Comparison of ENCODE assay signal across 15 mouse cellular contexts in genomic region chr13:86468752-86469151, GRCm38 (mm10).
"Had no signal": no experiment of that assay in that cellular context is flagged by ENCODE, and none has a peak within 500 bp of the region (broad histone marks: within the 10 kb centered on the region; RNA-seq: fewer than 3 reads in every experiment).

No protein-coding gene starts in this region.

- H3K27me3 ChIP-seq: neural tube, embryonic 15.5 days; stomach, embryonic 15.5 days had no signal

- H3K4me1 ChIP-seq: neural tube, embryonic 15.5 days; stomach, embryonic 15.5 days had no signal

- H3K36me3 ChIP-seq: neural tube, embryonic 15.5 days; stomach, embryonic 15.5 days had no signal

- DNase-seq: retina, postnatal 1 day; right cerebral cortex, adult 18-20 months; right cerebral cortex, postnatal 14 days; right cerebral cortex, postnatal 25 days; right cerebral cortex, postnatal 4 days; spleen, adult 18-20 months; thymus, adult 18-20 months; thymus, adult 2 months; thymus, postnatal 14 days; thymus, postnatal 25 days; thymus, postnatal 36 days; thymus, postnatal 4 days had no signal

- H3K4me3 ChIP-seq: neural tube, embryonic 15.5 days; stomach, embryonic 15.5 days had no signal

- H3K9ac ChIP-seq: neural tube, embryonic 15.5 days; stomach, embryonic 15.5 days had no signal

- H3K4me2 ChIP-seq: neural tube, embryonic 15.5 days; stomach, embryonic 15.5 days had no signal

- H3K9me3 ChIP-seq: neural tube, embryonic 15.5 days; stomach, embryonic 15.5 days had no signal

- H3K27ac ChIP-seq: neural tube, embryonic 15.5 days; stomach, embryonic 15.5 days; stomach, postnatal 0 days had no signal
